Mouse (Mus musculus) gastrocnemius, postnatal 4 days (tissue): ENCODE results near the gene Dnase1l3. TPM values are rescaled to one million over a fixed set of nuclear protein-coding genes. Genes with fewer than 3 reads are reported as not detected.
"Not testable (repeated sequence)": the region's sequence is repeated elsewhere in the genome, so short reads cannot be mapped to it uniquely, and the experiment has no call there.

ENCODE experiments used
- DNase-seq, 2 experiments: peaks; one replicate each; pipeline ENCODE4 v3.0.0; 2021 to 2022; ENCODE audit warnings: low spot score in 2 of 2, mixed read lengths in 2 of 2
- total RNA-seq, 2 experiments: library from RNA; stranded (reverse); gene quantifications; 2 replicates each; pipeline ENCODE4 v1.2.3; 2021

Gene Dnase1l3
- total RNA-seq, 2 experiments from 2014 or later, result 0.07 to 0.10 TPM

- no peak for DNase-seq
These were observed 21.4 kb upstream of the Dnase1l3 start for GRCm38 (mm10) chr14:8015756-8016155.

- DNase-seq, result no peak
These were observed 17.6 kb upstream of the Dnase1l3 start for GRCm38 (mm10) chr14:8011938-8012337.

GRCm38 (mm10) chr14:8011297-8011696, 16.9 kb upstream of the Dnase1l3 start:
- no peak for DNase-seq

GRCm38 (mm10) chr14:8007923-8008322, 13.6 kb upstream of the Dnase1l3 start:
- DNase-seq, result no peak

GRCm38 (mm10) chr14:8007486-8007885, 13.1 kb upstream of the Dnase1l3 start:
- DNase-seq, result no peak

- DNase-seq, result no peak
These were observed 12.7 kb upstream of the Dnase1l3 start for GRCm38 (mm10) chr14:8007084-8007483.

GRCm38 (mm10) chr14:8006061-8006460, 11.7 kb upstream of the Dnase1l3 start:
- DNase-seq, result not testable (repeated sequence)

GRCm38 (mm10) chr14:8003727-8004670, 9.6 kb upstream of the Dnase1l3 start:
- DNase-seq, result no peak

GRCm38 (mm10) chr14:8003093-8003670, 8.8 kb upstream of the Dnase1l3 start:
- peak; percentile 28 to 51 for DNase-seq

- DNase-seq, result peak; percentile 64 to 78
These were observed 8.2 kb upstream of the Dnase1l3 start, which contains the start of gene Abhd6 for GRCm38 (mm10) chr14:8002432-8003092. Abhd6 (plus strand) TSS chr14:8002902.

- DNase-seq, result no peak
These were observed 6.7 kb upstream of the Dnase1l3 start for GRCm38 (mm10) chr14:8000831-8001685.

- DNase-seq, result no peak
These were observed 5.9 kb upstream of the Dnase1l3 start for GRCm38 (mm10) chr14:8000247-8000646.

- no peak for DNase-seq
These were observed 5.1 kb upstream of the Dnase1l3 start for GRCm38 (mm10) chr14:7999435-7999834.

- DNase-seq, result no peak
These were observed 4.7 kb upstream of the Dnase1l3 start for GRCm38 (mm10) chr14:7999030-7999429.

GRCm38 (mm10) chr14:7997255-7997696, 2.9 kb upstream of the Dnase1l3 start:
- peak; percentile 75 to 87 for DNase-seq

- no peak for DNase-seq
These were observed 2.2 kb downstream of the Dnase1l3 start for GRCm38 (mm10) chr14:7992158-7992557.

GRCm38 (mm10) chr14:7991108-7991776, 3.1 kb downstream of the Dnase1l3 start:
- no peak for DNase-seq

- no peak for DNase-seq
These were observed 4.4 kb downstream of the Dnase1l3 start for GRCm38 (mm10) chr14:7989961-7990360.

- DNase-seq, result no peak
These were observed 5.0 kb downstream of the Dnase1l3 start for GRCm38 (mm10) chr14:7989371-7989770.

- no peak for DNase-seq
These were observed 7.5 kb downstream of the Dnase1l3 start for GRCm38 (mm10) chr14:7986913-7987312.
